Mouse (Mus musculus) ES-E14 (cell line): Measurements from ENCODE around the gene Cfap52.

Source experiments
- CHD2 ChIP-seq: IDR thresholded peaks from 2 replicates; pipeline ENCODE4 v1.6.1; 2014; ENCODE audit warnings: mild to moderate bottlenecking, low read depth, low read length, inconsistent platforms
- HCFC1 ChIP-seq: IDR thresholded peaks from 2 replicates; pipeline ENCODE4 v1.6.1; 2012; ENCODE audit warnings: low read length, inconsistent platforms, borderline replicate concordance; ENCODE audit not compliant: insufficient read depth
- MAFK ChIP-seq: IDR thresholded peaks from 2 replicates; pipeline ENCODE4 v1.6.1; 2014; ENCODE audit warnings: mild to moderate bottlenecking, low read depth, low read length, inconsistent platforms; ENCODE audit not compliant: insufficient read depth
- ZNF384 ChIP-seq: IDR thresholded peaks from 2 replicates; pipeline ENCODE4 v1.6.1; 2012; ENCODE audit warnings: low read depth, low read length, inconsistent platforms

DNA sequence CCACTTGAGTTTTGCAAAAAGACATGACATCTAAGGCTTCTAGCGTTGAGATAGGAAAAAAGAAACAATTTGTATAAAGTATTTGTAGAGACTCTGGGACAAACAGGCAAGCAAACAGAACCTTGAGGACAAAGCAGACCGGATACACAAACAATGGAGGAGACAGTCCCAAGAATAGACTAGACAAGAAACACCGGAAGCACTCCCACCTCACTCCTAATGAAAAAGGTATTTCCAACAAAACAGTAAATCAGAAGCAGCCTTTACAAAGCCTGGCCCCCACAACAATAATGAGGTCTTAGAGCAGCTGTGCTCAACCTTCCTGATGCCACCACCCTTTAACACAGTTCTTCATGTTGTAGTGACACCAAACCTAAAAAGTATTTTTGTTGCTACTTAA lies 48.3 kb downstream of the Cfap52 start:
- TF ChIP-seq HCFC1: no peak
- no peak for TF ChIP-seq MAFK
- no peak for TF ChIP-seq CHD2
- no peak for TF ChIP-seq ZNF384
